Mouse (Mus musculus) E14TG2a.4 (cell line): ENCODE results near the gene Il9r.

Experiments
- H3K27me3 ChIP-seq: 2 replicates; pipeline ENCODE4 v1.6.1; 2014; ENCODE audit warnings: low read length, control low read depth; ENCODE audit not compliant: insufficient read depth
- H3K36me3 ChIP-seq: 2 replicates; pipeline ENCODE4 v1.6.1; 2014; ENCODE audit warnings: low read length, control low read depth; ENCODE audit not compliant: insufficient read depth
- H3K4me1 ChIP-seq: replicated peaks from 2 replicates; pipeline ENCODE4 v1.6.1; 2014; ENCODE audit warnings: low read depth, low read length, control low read depth
- H3K4me3 ChIP-seq: replicated peaks from 2 replicates; pipeline ENCODE4 v1.5.1; 2014; ENCODE audit warnings: mild to moderate bottlenecking, low read length
- H3K9me3 ChIP-seq: 2 replicates; pipeline ENCODE4 v1.6.1; 2014; ENCODE audit warnings: low read length, control low read depth
- CTCF ChIP-seq: conservative IDR thresholded peaks from 2 replicates; pipeline ENCODE4 v1.5.1; 2014; ENCODE audit warnings: low read length
- NANOG ChIP-seq: IDR thresholded peaks from 2 replicates; pipeline ENCODE4 v1.6.1; 2014; ENCODE audit warnings: borderline replicate concordance, low read length, mixed read lengths
- POU5F1 ChIP-seq: IDR thresholded peaks from 2 replicates; pipeline ENCODE4 v1.6.1; 2014; ENCODE audit warnings: low read length, borderline replicate concordance

The Il9r gene

DNA sequence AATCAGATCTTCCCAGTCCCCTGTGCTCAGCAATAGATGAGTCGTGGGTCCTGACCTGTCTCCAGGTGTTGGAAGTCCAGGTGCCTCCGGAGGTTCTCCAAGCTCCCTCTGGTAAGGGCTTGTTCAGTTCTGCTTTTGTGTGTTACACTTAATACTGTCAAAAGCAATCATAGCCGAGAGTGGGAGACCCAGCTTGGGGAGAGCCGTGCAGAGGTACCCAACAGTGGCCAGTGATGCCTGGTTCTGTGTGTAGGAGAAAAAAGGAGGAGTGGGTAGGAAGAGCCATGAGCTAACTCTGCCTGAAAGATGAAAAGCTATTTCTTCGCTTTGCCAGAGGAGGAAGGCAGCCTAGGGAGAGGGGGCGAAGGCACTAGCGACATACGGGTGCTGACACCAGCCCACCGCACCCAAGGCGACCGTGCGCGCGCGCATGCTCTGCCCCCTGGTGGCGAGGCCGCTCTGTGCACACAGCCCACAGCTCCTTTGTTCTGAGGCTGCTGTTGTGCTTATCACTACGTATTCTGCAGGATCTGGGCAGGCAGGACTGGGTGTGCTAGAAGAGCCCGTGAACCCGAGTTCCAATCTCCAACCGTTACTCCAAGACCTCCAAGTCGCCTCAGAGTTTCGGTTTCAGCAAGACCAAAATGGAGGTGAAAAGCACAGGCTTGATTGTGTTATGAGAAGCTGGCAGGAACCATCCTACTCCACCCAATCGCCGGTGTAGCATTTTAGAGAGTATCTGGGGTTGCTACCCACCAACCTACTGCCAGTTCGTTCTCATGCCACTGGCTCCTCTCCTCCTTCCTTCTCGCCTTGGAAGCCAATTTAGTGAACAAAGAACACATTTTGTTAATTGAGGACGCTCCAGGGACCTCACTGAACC is 37.9 kb downstream of the Il9r start:
- H3K4me1 ChIP-seq = peaks cover 25% of the 10 kb centered on the region
- H3K4me3 ChIP-seq = peak overlapping the region; percentile 67
- no peaks in the 10 kb centered on the region for H3K36me3 ChIP-seq
- TF ChIP-seq NANOG (no peak), CTCF (peak; percentile 28)
- H3K9me3 ChIP-seq = no peaks in the 10 kb centered on the region
- peaks cover 61% of the 10 kb centered on the region for H3K27me3 ChIP-seq

DNA sequence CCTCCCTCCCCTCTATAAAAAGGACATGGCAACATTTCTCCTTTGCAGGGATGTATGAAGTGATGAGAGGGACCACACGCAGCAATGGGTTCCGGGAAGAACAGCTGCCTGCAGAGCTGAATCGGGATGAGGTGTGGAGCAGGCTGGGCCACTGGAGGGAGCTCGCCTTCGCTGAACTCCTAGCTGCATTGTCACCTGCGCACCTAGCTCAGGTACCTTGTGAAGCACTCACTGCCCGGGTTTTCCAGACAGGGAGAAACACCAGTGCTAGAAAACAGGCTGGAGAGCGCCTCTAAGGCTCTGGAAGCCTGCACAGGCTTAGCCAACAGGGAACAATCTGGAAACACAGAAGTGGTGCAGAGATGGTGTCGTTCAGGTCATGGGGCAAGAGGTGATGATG is 38.6 kb downstream of the Il9r start:
- H3K4me1 ChIP-seq = peaks cover 25% of the 10 kb centered on the region
- no peaks in the 10 kb centered on the region for H3K9me3 ChIP-seq
- no peaks in the 10 kb centered on the region for H3K36me3 ChIP-seq
- H3K27me3 ChIP-seq = peaks cover 67% of the 10 kb centered on the region
- TF ChIP-seq POU5F1 (no peak), CTCF (peak; percentile 38; the same call in 1 of the 2 replicates)
- H3K4me3 ChIP-seq = peak overlapping the region; percentile 67

DNA sequence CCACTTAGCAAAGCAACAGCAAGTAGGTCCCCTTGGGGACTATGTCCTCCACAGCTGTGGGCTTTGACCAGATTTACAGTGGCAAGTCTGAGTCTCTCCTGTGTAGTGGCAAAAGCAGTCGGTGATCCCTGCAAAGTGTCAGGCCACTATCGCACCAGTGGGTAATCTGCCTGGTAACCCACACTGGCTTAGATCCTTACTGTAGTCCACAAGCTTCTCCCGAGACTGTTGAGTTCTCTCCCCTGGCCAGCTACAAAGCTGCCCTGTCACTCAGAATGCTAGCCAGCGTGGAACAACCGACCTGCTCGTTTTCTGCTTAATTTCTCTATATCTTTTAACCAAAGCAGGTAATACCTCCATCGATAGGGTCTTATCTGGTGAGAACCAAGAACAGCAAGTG is 39.7 kb downstream of the Il9r start:
- Histone ChIP-seq H3K36me3 (no peaks in the 10 kb centered on the region), H3K27me3 (peaks cover 70% of the 10 kb centered on the region)
- TF ChIP-seq NANOG (no peak), CTCF (no peak), POU5F1 (no peak)

DNA sequence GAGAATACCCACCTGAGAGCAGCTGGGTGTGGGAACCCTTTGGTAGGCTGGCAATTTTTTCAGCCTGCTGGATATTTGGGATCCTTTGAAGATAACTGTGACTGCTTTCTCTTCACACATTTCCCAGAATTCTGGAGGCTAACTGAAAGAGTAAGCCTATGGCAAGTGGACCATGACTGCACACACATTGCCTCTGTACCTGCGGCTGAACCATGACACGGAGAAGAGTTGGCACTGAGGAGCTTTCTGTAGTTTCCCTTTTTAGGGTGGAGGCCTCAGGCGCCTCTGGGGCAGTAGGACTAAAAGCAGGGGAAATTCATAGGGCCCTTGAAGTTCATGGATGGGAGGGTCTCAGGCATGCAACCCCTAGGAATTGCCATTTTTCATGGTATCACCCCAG is 40.9 kb downstream of the Il9r start:
- H3K27me3 ChIP-seq = peaks cover 69% of the 10 kb centered on the region
- H3K4me1 ChIP-seq = peaks cover 25% of the 10 kb centered on the region
- TF ChIP-seq CTCF (no peak), POU5F1 (no peak), NANOG (no peak)
- no peak overlapping the region for H3K4me3 ChIP-seq
- no peaks in the 10 kb centered on the region for H3K9me3 ChIP-seq
- no peaks in the 10 kb centered on the region for H3K36me3 ChIP-seq

More for the DNA sequence above, 39.7 kb downstream of the Il9r start:
- H3K9me3 ChIP-seq = no peaks in the 10 kb centered on the region
- no peak overlapping the region for H3K4me3 ChIP-seq
- H3K4me1 ChIP-seq = peaks cover 25% of the 10 kb centered on the region

DNA sequence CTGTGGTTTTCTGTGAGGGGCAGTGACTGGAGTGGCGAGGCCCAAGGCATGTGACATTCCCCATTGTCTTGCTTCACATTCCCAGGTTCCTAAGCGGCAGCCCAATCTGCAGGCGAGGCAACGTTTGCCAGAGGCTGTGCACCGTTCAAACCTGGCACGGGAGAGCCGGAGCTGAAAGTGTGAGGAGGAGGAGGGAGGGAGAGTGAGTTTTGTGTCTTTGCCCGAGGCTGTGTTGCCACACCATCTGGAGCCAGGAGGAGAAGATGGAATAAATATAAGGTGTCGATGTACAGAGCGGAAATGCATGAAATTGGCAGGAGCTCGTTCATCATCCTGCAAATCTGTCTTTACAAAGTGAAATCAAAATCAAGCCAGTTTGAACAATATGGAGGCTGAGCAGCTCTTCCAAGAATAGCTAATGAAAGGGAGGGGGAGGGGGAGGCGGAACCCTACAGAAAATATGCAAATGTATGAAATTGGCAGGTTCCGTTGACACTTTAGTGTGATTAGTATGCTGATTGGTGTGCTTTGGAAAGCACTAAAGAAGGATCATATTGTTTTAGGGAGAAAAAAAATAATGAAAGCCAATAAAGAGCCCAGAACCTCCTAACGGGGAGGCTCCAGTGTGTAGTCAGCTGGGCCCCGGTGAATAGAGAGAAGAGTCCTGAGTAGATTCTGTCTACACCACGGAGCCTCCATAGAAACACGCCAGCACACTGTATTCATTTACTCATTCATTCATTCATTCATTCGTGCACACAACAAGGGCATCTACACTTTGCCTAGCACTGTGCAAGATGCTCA is 42.1 kb downstream of the Il9r start:
- Histone ChIP-seq H3K27me3 (peaks cover 58% of the 10 kb centered on the region), H3K4me3 (no peak overlapping the region)

DNA sequence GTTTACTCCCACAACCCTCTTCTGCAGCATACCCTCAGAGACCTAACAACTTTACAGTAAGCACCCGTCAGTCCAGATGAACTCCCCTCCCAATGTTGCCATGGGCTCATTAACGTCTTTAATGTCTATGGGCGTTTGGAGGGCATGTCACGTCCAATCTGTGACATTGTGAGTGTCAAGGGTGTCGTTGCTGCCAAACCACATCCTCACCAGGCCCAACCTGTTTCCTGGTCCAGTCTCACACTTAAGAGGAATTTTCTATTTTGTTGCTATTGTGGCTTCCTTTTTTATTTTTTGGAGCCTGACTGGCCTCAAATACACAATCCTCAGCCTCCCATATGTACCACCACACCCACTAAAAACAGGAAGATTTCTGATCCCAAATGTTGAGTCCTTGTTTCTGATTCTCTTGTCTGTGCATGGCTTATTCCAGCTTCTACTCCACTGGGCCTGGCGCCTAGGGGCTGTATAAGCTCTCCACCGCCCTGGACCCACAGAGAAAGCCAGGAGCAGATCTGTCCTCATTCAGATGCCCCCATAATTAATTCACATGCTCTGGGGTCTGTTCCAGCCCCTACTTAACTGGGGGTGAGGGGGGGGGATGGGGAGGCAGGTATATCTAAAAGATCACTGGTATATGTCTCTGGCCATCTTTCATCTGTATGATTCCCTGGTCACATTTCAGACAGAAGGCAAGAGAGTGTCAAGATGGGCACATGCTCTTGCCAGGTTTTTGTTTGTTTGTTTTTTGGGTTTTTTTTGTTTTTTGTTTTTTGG is 43.0 kb downstream of the Il9r start:
- Histone ChIP-seq H3K4me1 (peaks cover 20% of the 10 kb centered on the region), H3K27me3 (peaks cover 51% of the 10 kb centered on the region), H3K4me3 (no peak overlapping the region), H3K9me3 (no peaks in the 10 kb centered on the region), H3K36me3 (no peaks in the 10 kb centered on the region)
- TF ChIP-seq POU5F1 (no peak), NANOG (no peak), CTCF (no peak)

More for the DNA sequence above, 42.1 kb downstream of the Il9r start:
- H3K36me3 ChIP-seq = no peaks in the 10 kb centered on the region
- H3K4me1 ChIP-seq = peaks cover 25% of the 10 kb centered on the region
- no peak for TF ChIP-seq POU5F1
- TF ChIP-seq NANOG = no peak
- TF ChIP-seq CTCF = no peak
- no peaks in the 10 kb centered on the region for H3K9me3 ChIP-seq

DNA sequence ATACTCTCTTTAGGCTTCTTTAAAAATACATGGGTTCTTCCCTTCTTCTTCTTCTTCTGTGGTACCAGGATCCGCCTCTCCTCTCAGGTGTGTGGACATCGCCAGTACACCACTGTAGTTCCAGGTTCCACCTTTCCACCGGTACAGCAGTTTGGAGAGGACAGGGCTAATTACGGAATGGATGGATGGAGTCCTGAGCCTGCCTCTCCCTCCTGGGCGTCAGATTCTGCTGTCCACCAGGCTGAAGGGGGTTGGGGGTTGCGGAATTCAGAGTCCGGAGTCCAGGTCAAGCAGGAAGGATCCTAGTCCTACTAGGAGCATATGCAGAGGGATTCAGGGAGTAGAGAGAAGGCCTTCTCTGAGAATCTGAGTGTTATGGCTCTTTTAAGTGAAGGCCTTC is 46.9 kb downstream of the Il9r start:
- no peaks in the 10 kb centered on the region for H3K9me3 ChIP-seq
- TF ChIP-seq CTCF (no peak), NANOG (no peak), POU5F1 (no peak)
- H3K27me3 ChIP-seq = peaks cover 16% of the 10 kb centered on the region; the same call in 1 of the 2 replicates
- no peak overlapping the region for H3K4me3 ChIP-seq
- peaks cover 7% of the 10 kb centered on the region for H3K4me1 ChIP-seq
- no peaks in the 10 kb centered on the region for H3K36me3 ChIP-seq

DNA sequence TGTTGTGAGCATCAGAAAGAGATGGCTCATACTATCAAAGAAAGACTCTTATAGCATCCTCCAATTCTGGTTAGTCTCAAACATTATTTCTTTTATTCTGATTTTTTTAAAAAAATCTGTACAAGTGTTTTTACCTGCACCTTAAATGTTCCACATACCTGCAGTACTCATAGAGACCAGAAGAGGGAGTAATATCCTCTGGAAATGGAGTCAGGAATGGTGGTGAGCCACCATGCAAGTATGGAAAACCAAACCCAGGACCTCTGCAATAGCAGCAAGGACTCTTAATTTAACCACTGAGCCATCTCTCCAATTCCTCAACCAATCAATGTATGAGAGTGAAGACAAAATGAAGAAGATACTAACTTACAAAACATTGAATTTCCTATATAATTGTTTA is 47.3 kb downstream of the Il9r start:
- H3K9me3 ChIP-seq = no peaks in the 10 kb centered on the region
- TF ChIP-seq POU5F1 (no peak), CTCF (peak; percentile 83)
- H3K36me3 ChIP-seq = no peaks in the 10 kb centered on the region
- peaks cover 16% of the 10 kb centered on the region; the same call in 1 of the 2 replicates for H3K27me3 ChIP-seq
- H3K4me1 ChIP-seq = peaks cover 3% of the 10 kb centered on the region
- H3K4me3 ChIP-seq = no peak overlapping the region
